Comparison of ENCODE assay signal across 10 mouse cellular contexts in the genomic region with DNA sequence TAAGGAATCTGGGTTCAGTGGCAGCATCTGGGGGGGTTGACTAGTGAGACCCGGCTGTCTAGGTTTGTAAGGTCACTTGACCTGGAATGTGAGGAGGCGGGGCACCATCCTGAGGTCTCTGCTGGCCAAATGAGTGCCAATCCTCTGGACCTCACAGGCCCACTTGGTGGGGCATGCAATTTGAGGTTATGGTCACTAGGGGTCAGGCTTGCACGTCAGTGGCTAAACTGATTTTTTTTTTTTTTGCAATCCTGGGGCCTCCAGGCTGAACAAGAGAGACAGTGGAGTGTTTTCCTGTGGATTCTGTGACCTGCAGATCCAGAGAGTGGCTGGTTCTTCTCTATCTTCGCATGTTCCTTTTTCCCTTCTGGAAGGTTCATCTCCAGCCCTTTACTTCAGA.
DNase-seq lines count a peak whose midpoint lies in the region; ATAC-seq and TF ChIP-seq lines count a peak whose summit lies in the region.
"Had no signal": no experiment of that assay in that cellular context is flagged by ENCODE, and none has a peak within 500 bp of the region (broad histone marks: within the 10 kb centered on the region; RNA-seq: fewer than 3 reads in every experiment).

No protein-coding gene starts in this region.

- no peak overlapping the region for H3K27ac ChIP-seq in intestine, postnatal 0 days (ENCODE audit: low read depth, low read length)
- no peak overlapping the region for H3K27ac ChIP-seq in intestine, embryonic 16.5 days (ENCODE audit: low read length)
- H3K27ac ChIP-seq in spleen, adult 2 months (ENCODE audit: insufficient read depth, low read length): no peak overlapping the region
- H3K27ac ChIP-seq in stomach, postnatal 0 days (replicated peaks): no peak overlapping the region
- H3K27ac ChIP-seq: hindbrain, embryonic 15.5 days; midbrain, embryonic 15.5 days had no signal

- H3K27me3 ChIP-seq in intestine, postnatal 0 days (replicated peaks; ENCODE audit: control insufficient read depth, insufficient read depth, low read length): no peaks in the 10 kb centered on the region
- H3K27me3 ChIP-seq in intestine, embryonic 16.5 days (replicated peaks; ENCODE audit: control insufficient read depth, insufficient read depth, low read length): no peaks in the 10 kb centered on the region
- no peaks in the 10 kb centered on the region for H3K27me3 ChIP-seq in spleen, adult 2 months (ENCODE audit: control insufficient read depth, insufficient read depth, low read length)
- H3K27me3 ChIP-seq in stomach, postnatal 0 days (ENCODE audit: control insufficient read depth, insufficient read depth, low read length): no peaks in the 10 kb centered on the region
- H3K27me3 ChIP-seq: hindbrain, embryonic 15.5 days; midbrain, embryonic 15.5 days had no signal

- no peak overlapping the region for H3K4me3 ChIP-seq in intestine, postnatal 0 days (ENCODE audit: low read depth, low read length)
- no peak overlapping the region for H3K4me3 ChIP-seq in intestine, embryonic 16.5 days (ENCODE audit: low read length)
- no peak overlapping the region for H3K4me3 ChIP-seq in spleen, adult 2 months (ENCODE audit: extremely low read depth, insufficient read depth, insufficient read length)
- no peak overlapping the region for H3K4me3 ChIP-seq in stomach, postnatal 0 days (ENCODE audit: low read depth, low read length)
- H3K4me3 ChIP-seq: hindbrain, embryonic 15.5 days; midbrain, embryonic 15.5 days had no signal

- 78% methylated on average over 4 of the region's 4 CpGs for WGBS in intestine, postnatal 0 days
- 74% methylated on average over 4 of the region's 4 CpGs for WGBS in intestine, embryonic 16.5 days
- WGBS in spleen, adult 2 months: 84% methylated on average over 4 of the region's 4 CpGs
- 74% methylated on average over 4 of the region's 4 CpGs for WGBS in stomach, postnatal 0 days

- no peak for TF ChIP-seq EP300 in stomach, postnatal 0 days (optimal IDR thresholded peaks at IDR 0.05)

- no peak overlapping the region for H3K9ac ChIP-seq in intestine, postnatal 0 days (ENCODE audit: low read depth, low read length)
- H3K9ac ChIP-seq in intestine, embryonic 16.5 days (ENCODE audit: low read depth, low read length): no peak overlapping the region
- no peak overlapping the region for H3K9ac ChIP-seq in stomach, postnatal 0 days (ENCODE audit: low read length)
- H3K9ac ChIP-seq: hindbrain, embryonic 15.5 days; midbrain, embryonic 15.5 days had no signal

- H3K4me1 ChIP-seq in intestine, postnatal 0 days (replicated peaks; ENCODE audit: control insufficient read depth, insufficient read depth, low read length): no peaks in the 10 kb centered on the region
- no peaks in the 10 kb centered on the region for H3K4me1 ChIP-seq in intestine, embryonic 16.5 days (ENCODE audit: control insufficient read depth, insufficient read depth, low read length)
- peaks cover 23% of the 10 kb centered on the region; the same call in 1 of the 2 replicates for H3K4me1 ChIP-seq in spleen, adult 2 months (ENCODE audit: control insufficient read depth, insufficient read depth, insufficient read length)
- no peaks in the 10 kb centered on the region for H3K4me1 ChIP-seq in stomach, postnatal 0 days (replicated peaks; ENCODE audit: control insufficient read depth, insufficient read depth)
- H3K4me1 ChIP-seq: hindbrain, embryonic 15.5 days had no signal

- H3K4me2 ChIP-seq in intestine, postnatal 0 days (replicated peaks; ENCODE audit: low read depth): no peak overlapping the region
- H3K4me2 ChIP-seq in intestine, embryonic 16.5 days (ENCODE audit: low read depth, low read length): no peak overlapping the region
- H3K4me2 ChIP-seq in stomach, postnatal 0 days (replicated peaks; ENCODE audit: low read depth): no peak overlapping the region
- H3K4me2 ChIP-seq: hindbrain, embryonic 15.5 days; midbrain, embryonic 15.5 days had no signal

- ATAC-seq in intestine, postnatal 0 days: no peak
- ATAC-seq in intestine, embryonic 16.5 days: no peak
- no peak for ATAC-seq in stomach, postnatal 0 days (ENCODE audit: low FRiP score, low TSS enrichment)
- ATAC-seq in megakaryocyte-erythroid progenitor cell, adult 5-6 weeks (replicated peaks; ENCODE audit: low FRiP score, low TSS enrichment, poor library complexity, severe bottlenecking): no peak
- ATAC-seq: midbrain, embryonic 15.5 days had no signal

- TF ChIP-seq POLR2A in spleen, adult 2 months (IDR thresholded peaks at IDR 0.05; ENCODE audit: low read depth, low read length): no peak

- peak; percentile 62 for TF ChIP-seq CTCF in intestine, postnatal 0 days (IDR thresholded peaks at IDR 0.05; ENCODE audit: low read depth)
- TF ChIP-seq CTCF in spleen, adult 2 months (IDR thresholded peaks at IDR 0.05; ENCODE audit: extremely low read depth, insufficient read depth, insufficient read length, insufficient replicate concordance): peak; percentile 44; the same call in 1 of the 2 replicates
- peak; percentile 59 for TF ChIP-seq CTCF in stomach, postnatal 0 days (IDR thresholded peaks at IDR 0.05; ENCODE audit: low read depth)

- H3K36me3 ChIP-seq in intestine, postnatal 0 days (ENCODE audit: control insufficient read depth, insufficient read depth): no peaks in the 10 kb centered on the region
- no peaks in the 10 kb centered on the region for H3K36me3 ChIP-seq in intestine, embryonic 16.5 days (ENCODE audit: control insufficient read depth, insufficient read depth, low read length)
- H3K36me3 ChIP-seq in spleen, adult 2 months (ENCODE audit: control insufficient read depth, insufficient read depth, low read length): no peaks in the 10 kb centered on the region
- H3K36me3 ChIP-seq in stomach, postnatal 0 days (ENCODE audit: control insufficient read depth, insufficient read depth, low read length): no peaks in the 10 kb centered on the region
- H3K36me3 ChIP-seq: hindbrain, embryonic 15.5 days; midbrain, embryonic 15.5 days had no signal

- H3K9me3 ChIP-seq in intestine, postnatal 0 days (ENCODE audit: control insufficient read depth): no peaks in the 10 kb centered on the region
- no peaks in the 10 kb centered on the region for H3K9me3 ChIP-seq in intestine, embryonic 16.5 days (ENCODE audit: control insufficient read depth, low read length)
- H3K9me3 ChIP-seq in stomach, postnatal 0 days (ENCODE audit: control insufficient read depth, low read length): no peaks in the 10 kb centered on the region; the same call in 1 of the 2 replicates
- H3K9me3 ChIP-seq: hindbrain, embryonic 15.5 days; midbrain, embryonic 15.5 days had no signal

- peak in 1 of 2 experiments; percentile 35 for DNase-seq in spleen, adult 2 months (ENCODE audit: low read depth in 1 of 2, low spot score in 2 of 2)
- no peak for DNase-seq in spleen, postnatal 4 days (ENCODE audit: low spot score in 2 of 2)
- peak; percentile 77 for DNase-seq in adipocyte (ENCODE audit: low spot score)
- DNase-seq in stomach, postnatal 0 days (ENCODE audit: low spot score): no peak
- DNase-seq in urinary bladder, postnatal 4 days (ENCODE audit: low spot score in 2 of 2): no peak
